Mouse (Mus musculus): ENCODE measurements at regions not wholly inside any gene's neighbourhood (a gene's known extent, or its start where the extent isn't known, plus 50 kb on each side); places are given as distances from the start of the nearest gene placed in this dataset.

GRCm38 (mm10) chr2:45654693-45655092, 537.5 kb upstream of the Zeb2 start:
- no peak for TF ChIP-seq CTCF (IDR thresholded peaks at IDR 0.05; ENCODE audit: insufficient read depth, low read length)
- TF ChIP-seq POLR2A (IDR thresholded peaks at IDR 0.05; ENCODE audit: borderline replicate concordance, extremely low read depth, low read depth, low read length), result no peak

Measured in lung, adult 2 months (tissue).